Mouse (Mus musculus) 416B (cell line): ENCODE measurements at regions not wholly inside any gene's neighbourhood (a gene's known extent, or its start where the extent isn't known, plus 50 kb on each side); places are given as distances from the start of the nearest gene placed in this dataset.

Experiments used
- DNase-seq: peaks from one replicate; pipeline ENCODE4 v3.0.0; 2011; ENCODE audit warnings: low read depth

- peak; percentile 74 for DNase-seq
Observed at GRCm38 (mm10) chr9:95331275-95331674, 75.2 kb downstream of the Chst2 start.

DNA sequence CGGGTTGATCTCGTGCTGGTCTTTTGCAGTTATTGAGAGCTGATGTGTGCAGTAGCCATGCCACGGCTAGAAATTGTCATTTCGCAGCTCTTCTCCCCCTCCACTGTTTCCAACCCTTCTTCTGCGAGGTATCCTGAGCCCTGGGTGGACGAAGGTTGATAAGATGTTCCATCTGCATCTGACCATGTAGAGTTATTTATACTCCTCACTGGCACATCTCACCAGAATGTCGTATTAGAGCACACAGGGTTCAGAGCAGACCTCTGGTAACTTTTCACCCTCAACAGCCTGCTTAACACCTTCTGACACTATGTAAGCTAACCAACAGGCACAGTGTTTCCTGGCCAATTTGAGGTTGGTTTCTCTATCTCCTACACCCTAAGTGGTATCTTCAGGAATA, 76.4 kb downstream of the Chst2 start:
- DNase-seq: no peak

GRCm38 (mm10) chr9:95329053-95329430, 77.5 kb downstream of the Chst2 start:
- no peak for DNase-seq

- DNase-seq: no peak
Observed at GRCm38 (mm10) chr9:95328261-95329052, 78.1 kb downstream of the Chst2 start.

DNA sequence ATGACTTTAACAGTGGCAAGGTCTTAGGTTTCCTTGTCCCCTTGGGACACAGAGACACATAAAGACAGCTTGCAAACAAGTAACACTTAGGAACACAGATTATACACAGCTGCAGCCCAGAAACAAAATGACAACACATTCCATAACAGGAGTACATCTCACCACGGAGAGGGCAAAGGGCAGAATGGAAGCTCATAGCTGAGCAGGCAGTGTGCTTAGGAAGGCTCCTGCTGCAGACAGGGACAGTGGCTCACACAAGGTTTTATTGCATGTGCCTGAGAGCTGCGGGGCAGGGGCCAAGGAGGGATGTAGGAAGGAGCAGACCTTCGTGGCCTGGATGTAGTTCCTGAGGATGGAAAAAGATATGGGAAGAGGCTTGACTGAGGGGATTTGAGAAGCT, 78.8 kb downstream of the Chst2 start:
- DNase-seq: no peak

DNA sequence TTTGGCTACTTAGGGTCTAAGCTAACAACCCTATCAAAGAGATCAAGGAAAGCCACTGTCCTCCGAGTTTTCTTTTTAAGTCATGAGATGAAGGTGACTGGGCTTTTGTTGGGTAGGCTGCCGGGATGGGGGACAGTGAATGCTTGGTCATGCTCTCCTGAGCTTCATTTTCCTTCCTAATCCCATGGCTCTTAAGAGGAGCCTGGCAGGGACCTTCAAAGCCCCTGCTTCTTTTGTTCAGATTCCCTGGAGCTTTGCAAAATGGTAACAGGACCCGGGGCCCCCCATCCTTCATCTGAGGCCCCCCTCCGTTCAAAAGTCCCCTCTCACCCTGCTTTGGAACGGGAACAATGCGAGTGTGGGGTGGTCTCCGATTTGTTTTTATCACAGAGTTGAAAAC, 82.9 kb downstream of the Chst2 start:
- DNase-seq: no peak

DNA sequence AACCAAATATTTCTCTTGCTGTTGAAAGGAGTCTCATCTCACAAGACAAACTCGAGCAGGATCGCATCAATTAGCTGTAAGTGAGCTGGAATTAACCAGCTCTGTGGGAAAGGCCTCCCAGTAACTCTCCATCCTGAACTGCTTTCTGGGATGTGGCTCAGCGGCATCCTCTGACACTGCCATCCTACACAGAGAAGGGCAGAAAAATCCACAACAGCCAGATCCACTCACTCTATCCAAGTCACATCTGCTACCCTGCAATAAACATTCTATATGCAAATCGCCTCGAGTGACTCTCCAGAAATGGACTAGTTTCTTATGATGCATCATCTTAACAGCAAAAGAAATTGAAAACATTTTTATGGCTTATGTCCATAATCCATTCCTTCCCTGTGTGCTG, 83.6 kb downstream of the Chst2 start:
- no peak for DNase-seq

DNA sequence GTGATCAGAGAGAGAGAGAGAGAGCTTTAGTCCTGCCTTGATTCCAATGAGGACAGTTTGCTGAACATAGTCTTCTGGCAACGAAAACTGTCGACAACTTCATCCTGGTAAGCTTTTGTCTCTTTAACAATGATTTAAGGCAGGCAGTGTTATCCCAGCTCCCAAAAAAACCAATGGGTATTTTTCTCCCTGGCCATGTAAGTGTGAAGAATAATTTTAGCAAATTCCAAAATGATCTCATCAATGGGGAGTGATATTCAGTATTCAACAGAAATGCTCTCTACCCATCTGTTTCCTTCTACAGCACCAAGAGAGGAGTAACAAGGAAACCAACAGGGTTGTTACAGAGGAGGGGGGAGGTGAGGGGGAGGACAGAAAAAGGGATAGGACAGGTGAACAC, 84.5 kb downstream of the Chst2 start:
- DNase-seq: no peak

- no peak for DNase-seq
Observed at GRCm38 (mm10) chr9:95318926-95319325, 87.6 kb downstream of the Chst2 start.

DNA sequence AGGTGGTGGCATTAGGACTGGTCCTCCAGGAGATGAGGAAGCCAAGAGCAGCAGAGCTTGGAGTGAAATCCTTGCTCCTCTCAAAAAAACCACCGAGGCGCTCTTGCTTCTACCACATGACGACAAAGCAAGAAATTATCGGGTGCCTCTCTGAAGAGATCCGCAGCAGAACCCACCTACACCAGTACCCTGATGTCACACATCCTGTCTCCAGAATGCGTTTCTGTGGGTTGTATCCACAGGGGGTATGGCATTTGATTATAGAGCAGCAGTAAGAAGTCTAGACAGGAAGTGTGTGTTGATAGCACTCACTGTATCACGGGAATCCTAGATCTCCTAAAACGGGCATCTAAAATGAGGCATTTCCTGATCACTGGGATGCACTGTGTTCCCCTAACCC, 89.8 kb downstream of the Chst2 start:
- DNase-seq: no peak

- no peak for DNase-seq
Observed at GRCm38 (mm10) chr9:95315080-95315479, 91.4 kb downstream of the Chst2 start.

DNA sequence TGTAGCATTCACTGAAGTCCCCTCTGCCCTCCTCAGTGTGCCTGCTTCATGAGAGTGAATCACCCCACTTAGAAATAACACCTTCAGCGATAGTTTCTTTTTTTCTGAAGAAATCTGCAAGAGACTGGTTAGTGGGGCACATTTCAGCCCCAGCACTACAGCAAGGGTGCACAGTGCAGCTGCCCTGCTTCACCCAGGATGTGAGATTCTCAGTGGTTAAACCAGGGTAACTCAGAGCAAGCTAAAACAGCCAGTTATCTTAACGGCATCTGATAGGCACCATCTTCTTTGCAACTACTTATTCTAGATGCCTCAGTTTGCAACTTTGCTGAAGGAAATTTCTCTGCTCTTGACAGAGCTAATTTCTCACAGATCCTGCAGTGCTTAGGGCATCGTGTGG, 94.9 kb downstream of the Chst2 start:
- DNase-seq: no peak

DNA sequence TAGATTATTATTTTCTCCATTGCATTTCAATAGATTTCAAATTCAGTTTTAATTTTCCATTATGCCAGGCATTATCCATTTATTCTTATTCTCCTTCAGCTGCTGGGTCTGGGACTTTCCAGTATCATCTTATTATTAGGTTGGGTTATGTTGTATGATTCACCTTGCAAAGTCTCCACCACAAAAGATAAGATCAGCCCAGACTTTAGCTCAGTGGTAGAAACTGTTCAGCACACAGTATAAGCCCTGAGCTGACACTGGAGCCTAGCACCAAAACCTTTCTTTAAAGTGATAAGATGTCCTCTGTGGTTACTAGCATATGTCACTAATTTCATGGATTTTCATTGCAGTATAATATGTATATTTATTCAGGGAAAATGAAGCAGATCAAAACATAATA, 117.5 kb downstream of the Chst2 start:
- peak; percentile 48 for DNase-seq

DNA sequence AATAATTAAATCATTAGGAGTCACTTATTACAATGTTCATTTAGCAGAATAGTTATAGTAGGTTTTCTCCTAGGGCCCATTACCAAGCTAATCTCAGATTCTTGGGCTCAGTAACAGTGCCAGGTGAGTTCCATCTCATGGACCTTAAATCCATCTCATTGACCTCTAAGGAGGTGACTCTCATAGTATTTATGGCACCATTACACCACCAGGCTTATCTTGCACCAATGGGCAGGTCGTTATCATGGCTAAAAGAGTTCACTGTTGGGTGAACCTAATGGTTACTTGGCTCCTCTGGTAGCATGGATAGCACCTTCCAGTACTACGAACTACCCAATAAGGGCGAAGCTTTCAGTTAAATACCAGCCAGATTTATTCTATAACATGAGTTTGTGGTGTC, 123.5 kb downstream of the Chst2 start:
- no peak for DNase-seq

DNA sequence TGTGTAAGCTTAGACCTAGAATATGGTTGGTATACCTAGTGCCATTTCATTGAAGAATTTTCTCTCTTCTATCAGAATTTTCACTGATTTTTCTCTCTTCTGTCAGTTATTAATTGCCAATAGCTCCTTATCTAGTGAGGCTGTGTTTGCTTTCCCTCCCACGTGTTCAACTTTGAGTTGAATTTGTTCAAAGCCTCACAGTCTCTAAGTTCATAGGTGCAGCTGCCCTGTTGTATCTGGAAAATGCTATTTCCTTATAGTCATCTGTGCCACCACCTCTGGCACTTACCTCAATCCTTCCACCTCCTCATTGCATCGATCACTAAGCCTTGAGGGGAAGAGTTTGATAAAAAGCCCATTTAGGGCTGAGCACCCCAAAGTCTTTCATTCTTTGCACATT, 124.0 kb downstream of the Chst2 start:
- no peak for DNase-seq
